Mouse (Mus musculus): Measurements from ENCODE around the gene Gm20716. TPM values are rescaled to one million over a fixed set of nuclear protein-coding genes. Genes with fewer than 3 reads are reported as not detected.

Gene Gm20716
- polyA plus RNA-seq, 1 experiment from 2014 or later: 19.5 TPM

GRCm38 (mm10) chr2:168248856-168249245 is 18.7 kb upstream of the Gm20716 start:
- ATAC-seq (ENCODE audit: borderline replicate concordance, extremely low read depth, low FRiP score, low TSS enrichment): no peak
- no peak overlapping the region for H3K4me2 ChIP-seq
- no peak overlapping the region for H3K4me3 ChIP-seq
- peaks cover 19% of the 10 kb centered on the region; the same call in 1 of the 2 replicates for H3K27me3 ChIP-seq
- WGBS: 19% methylated on average over 2 of the region's 2 CpGs
- no peaks in the 10 kb centered on the region for H3K9me3 ChIP-seq
- no peak overlapping the region for H3K27ac ChIP-seq
- no peaks in the 10 kb centered on the region for H3K36me3 ChIP-seq
- no peaks in the 10 kb centered on the region for H3K4me1 ChIP-seq
- H3K9ac ChIP-seq: no peak overlapping the region

GRCm38 (mm10) chr2:168248167-168248855 is 18.1 kb upstream of the Gm20716 start:
- no peak overlapping the region for H3K27ac ChIP-seq
- no peaks in the 10 kb centered on the region for H3K9me3 ChIP-seq
- no peak overlapping the region for H3K4me2 ChIP-seq
- no peak overlapping the region for H3K9ac ChIP-seq
- H3K27me3 ChIP-seq: peaks cover 19% of the 10 kb centered on the region; the same call in 1 of the 2 replicates
- WGBS: 69% methylated on average over 8 of the region's 8 CpGs
- H3K36me3 ChIP-seq: no peaks in the 10 kb centered on the region
- no peaks in the 10 kb centered on the region for H3K4me1 ChIP-seq
- ATAC-seq (ENCODE audit: borderline replicate concordance, extremely low read depth, low FRiP score, low TSS enrichment): no peak
- no peak overlapping the region for H3K4me3 ChIP-seq

GRCm38 (mm10) chr2:168245571-168245970 is 15.4 kb upstream of the Gm20716 start:
- Histone ChIP-seq H3K4me1 (no peaks in the 10 kb centered on the region), H3K4me3 (no peak overlapping the region), H3K27ac (no peak overlapping the region), H3K27me3 (peaks cover 7% of the 10 kb centered on the region; the same call in 1 of the 2 replicates), H3K36me3 (no peaks in the 10 kb centered on the region), H3K4me2 (no peak overlapping the region), H3K9me3 (no peaks in the 10 kb centered on the region), H3K9ac (no peak overlapping the region)
- ATAC-seq (ENCODE audit: borderline replicate concordance, extremely low read depth, low FRiP score, low TSS enrichment): no peak
- WGBS: 33% methylated on average over 8 of the region's 8 CpGs

GRCm38 (mm10) chr2:168243278-168243677 is 13.1 kb upstream of the Gm20716 start:
- no peak for ATAC-seq (ENCODE audit: borderline replicate concordance, extremely low read depth, low FRiP score, low TSS enrichment)

GRCm38 (mm10) chr2:168242841-168243240 is 12.7 kb upstream of the Gm20716 start:
- no peak overlapping the region for H3K4me3 ChIP-seq
- H3K27me3 ChIP-seq: peaks cover 7% of the 10 kb centered on the region; the same call in 1 of the 2 replicates
- H3K4me2 ChIP-seq: no peak overlapping the region
- no peak overlapping the region for H3K9ac ChIP-seq
- H3K27ac ChIP-seq: no peak overlapping the region
- no peaks in the 10 kb centered on the region for H3K36me3 ChIP-seq
- H3K4me1 ChIP-seq: no peaks in the 10 kb centered on the region
- ATAC-seq (ENCODE audit: borderline replicate concordance, extremely low read depth, low FRiP score, low TSS enrichment): no peak
- H3K9me3 ChIP-seq: no peaks in the 10 kb centered on the region

More at GRCm38 (mm10) chr2:168243278-168243677, 13.1 kb upstream of the Gm20716 start:
- Histone ChIP-seq H3K27ac (no peak overlapping the region), H3K9me3 (no peaks in the 10 kb centered on the region), H3K9ac (no peak overlapping the region), H3K27me3 (peaks cover 7% of the 10 kb centered on the region; the same call in 1 of the 2 replicates), H3K4me2 (no peak overlapping the region), H3K4me3 (no peak overlapping the region), H3K36me3 (no peaks in the 10 kb centered on the region), H3K4me1 (no peaks in the 10 kb centered on the region)
- WGBS: 77% methylated on average over 4 of the region's 4 CpGs

GRCm38 (mm10) chr2:168238335-168238734 is 8.2 kb upstream of the Gm20716 start:
- ATAC-seq (ENCODE audit: borderline replicate concordance, extremely low read depth, low FRiP score, low TSS enrichment): no peak
- 91% methylated on average over 4 of the region's 4 CpGs for WGBS
- peaks cover 9% of the 10 kb centered on the region for H3K36me3 ChIP-seq

GRCm38 (mm10) chr2:168233286-168233685 is 3.1 kb upstream of the Gm20716 start:
- Histone ChIP-seq H3K9ac (no peak overlapping the region), H3K9me3 (no peaks in the 10 kb centered on the region), H3K4me2 (no peak overlapping the region), H3K4me3 (no peak overlapping the region), H3K36me3 (peaks cover 12% of the 10 kb centered on the region), H3K27ac (no peak overlapping the region), H3K27me3 (no peaks in the 10 kb centered on the region), H3K4me1 (peaks cover 25% of the 10 kb centered on the region)
- 86% methylated on average over 5 of the region's 5 CpGs for WGBS
- no peak for ATAC-seq (ENCODE audit: borderline replicate concordance, extremely low read depth, low FRiP score, low TSS enrichment)

More at GRCm38 (mm10) chr2:168238335-168238734, 8.2 kb upstream of the Gm20716 start:
- Histone ChIP-seq H3K9me3 (no peaks in the 10 kb centered on the region), H3K4me3 (no peak overlapping the region), H3K4me1 (no peaks in the 10 kb centered on the region), H3K27me3 (0 out of 2 replicates have a peak, but pooled peaks cover 3% of the 10 kb centered on the region), H3K9ac (no peak overlapping the region), H3K27ac (no peak overlapping the region), H3K4me2 (no peak overlapping the region)

GRCm38 (mm10) chr2:168231471-168231829 is 1.3 kb upstream of the Gm20716 start:
- peak overlapping the region; percentile 80 for H3K9ac ChIP-seq
- ATAC-seq (ENCODE audit: borderline replicate concordance, extremely low read depth, low FRiP score, low TSS enrichment): no peak
- H3K27me3 ChIP-seq: no peaks in the 10 kb centered on the region
- H3K4me1 ChIP-seq: peaks cover 27% of the 10 kb centered on the region
- H3K27ac ChIP-seq: no peak overlapping the region
- peak overlapping the region; percentile 66 for H3K4me3 ChIP-seq
- peaks cover 15% of the 10 kb centered on the region for H3K36me3 ChIP-seq
- H3K4me2 ChIP-seq: peak overlapping the region; percentile 96
- 50% methylated on average over 30 of the region's 33 CpGs for WGBS
- no peaks in the 10 kb centered on the region for H3K9me3 ChIP-seq

- no peaks in the 10 kb centered on the region for H3K27me3 ChIP-seq
- H3K36me3 ChIP-seq: peaks cover 20% of the 10 kb centered on the region
- H3K4me2 ChIP-seq: peak overlapping the region; percentile 96
- peaks cover 27% of the 10 kb centered on the region for H3K4me1 ChIP-seq
- peak; percentile 36; the same call in 1 of the 2 replicates for ATAC-seq (ENCODE audit: borderline replicate concordance, extremely low read depth, low FRiP score, low TSS enrichment)
- peak overlapping the region; percentile 66 for H3K4me3 ChIP-seq
- H3K9me3 ChIP-seq: no peaks in the 10 kb centered on the region
- H3K9ac ChIP-seq: peak overlapping the region; percentile 80
- 2% methylated on average over 90 of the region's 105 CpGs for WGBS
- peak overlapping the region; percentile 88 for H3K27ac ChIP-seq
Observed at GRCm38 (mm10) chr2:168230773-168231470, 758 bp upstream of the Gm20716 start.

- peak overlapping the region; percentile 96 for H3K4me2 ChIP-seq
- no peaks in the 10 kb centered on the region for H3K9me3 ChIP-seq
- H3K27ac ChIP-seq: peak overlapping the region; percentile 88
- 0 out of 2 replicates have a peak, but pooled peaks have one; percentile 15 for ATAC-seq (ENCODE audit: borderline replicate concordance, extremely low read depth, low FRiP score, low TSS enrichment)
- H3K36me3 ChIP-seq: peaks cover 34% of the 10 kb centered on the region
- peak overlapping the region; percentile 66 for H3K4me3 ChIP-seq
- H3K4me1 ChIP-seq: peaks cover 27% of the 10 kb centered on the region
- H3K27me3 ChIP-seq: no peaks in the 10 kb centered on the region
- 16% methylated on average over 41 of the region's 41 CpGs for WGBS
- H3K9ac ChIP-seq: peak overlapping the region; percentile 80
Observed at GRCm38 (mm10) chr2:168229116-168230025, 793 bp downstream of the Gm20716 start.

- no peak overlapping the region for H3K4me3 ChIP-seq
- 86% methylated on average over 6 of the region's 6 CpGs for WGBS
- no peak overlapping the region for H3K4me2 ChIP-seq
- no peaks in the 10 kb centered on the region for H3K27me3 ChIP-seq
- no peak overlapping the region for H3K9ac ChIP-seq
- no peak for ATAC-seq (ENCODE audit: borderline replicate concordance, extremely low read depth, low FRiP score, low TSS enrichment)
- peaks cover 2% of the 10 kb centered on the region for H3K4me1 ChIP-seq
- H3K9me3 ChIP-seq: no peaks in the 10 kb centered on the region
- H3K27ac ChIP-seq: no peak overlapping the region
- peaks cover 74% of the 10 kb centered on the region for H3K36me3 ChIP-seq
Observed at GRCm38 (mm10) chr2:168223326-168223725, 6.8 kb downstream of the Gm20716 start.
